ENCODE assay signal across 9 mouse cellular contexts in the genomic region with DNA sequence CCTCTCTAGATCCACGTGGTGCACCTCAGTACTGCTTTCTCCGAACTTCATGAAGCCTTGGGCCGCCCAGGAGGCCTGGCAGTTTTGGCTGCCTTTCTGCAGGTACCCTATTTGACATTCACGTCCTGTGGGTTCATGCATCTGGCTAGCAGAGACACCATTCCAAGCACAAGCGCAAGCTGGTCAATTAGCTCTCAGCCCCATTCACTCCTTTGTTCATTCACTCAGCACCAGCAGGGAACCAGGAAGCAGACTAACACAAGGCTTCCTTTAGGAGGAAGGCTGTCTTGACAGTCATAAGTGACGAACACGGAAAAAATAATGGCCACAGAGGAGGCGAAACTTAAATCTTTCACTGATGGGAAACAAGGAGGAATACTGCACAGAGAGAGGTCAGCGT. TPM values are rescaled to one million over a fixed set of nuclear protein-coding genes. Genes with fewer than 3 reads are reported as not detected.
A peak's percentile ranks its signal among the peaks of the same experiment; 100 is the strongest.
DNase-seq lines count a peak whose midpoint lies in the region; ATAC-seq and TF ChIP-seq lines count a peak whose summit lies in the region.
"Had no signal": no experiment of that assay in that cellular context is flagged by ENCODE, and none has a peak within 500 bp of the region (broad histone marks: within the 10 kb centered on the region; RNA-seq: fewer than 3 reads in every experiment).

No protein-coding gene starts in this region.

- no peak for ATAC-seq in liver, embryonic 12.5 days

- H3K27me3 ChIP-seq in liver, embryonic 12.5 days (replicated peaks) = peaks cover 12% of the 10 kb centered on the region; the same call in 1 of the 2 replicates

- TF ChIP-seq CTCF in layer of hippocampus, adult 2 months (conservative IDR thresholded peaks at IDR 0.05) = no peak

- WGBS in liver, embryonic 12.5 days (ENCODE audit: insufficient replicate concordance) = 27% methylated on average over 9 of the region's 9 CpGs

- H3K36me3 ChIP-seq in liver, embryonic 12.5 days = no peaks in the 10 kb centered on the region

- peak; percentile 45 for DNase-seq in embryo, embryonic 10 days (ENCODE audit: low spot score)
- DNase-seq in embryo, embryonic 9.5 days (ENCODE audit: extremely low spot score) = no peak
- peak; percentile 53 for DNase-seq in retina, postnatal 1 day
- no peak for DNase-seq in retina, embryonic 14.5 days (ENCODE audit: low spot score)
- DNase-seq in adrenal gland, adult (ENCODE audit: inconsistent age in 2 of 2, low spot score in 1 of 2) = no peak
- no peak for DNase-seq in layer of hippocampus, adult 2 months (ENCODE audit: low spot score in 2 of 2)
- DNase-seq in frontal cortex, postnatal 10 days (ENCODE audit: low spot score in 2 of 2) = no peak

- H3K27ac ChIP-seq in liver, embryonic 12.5 days = 0 out of 2 replicates have a peak overlapping the region, but pooled peaks have one; percentile 11
- no peak overlapping the region for H3K27ac ChIP-seq in layer of hippocampus, adult 2 months

- peak overlapping the region; percentile 60 for H3K4me3 ChIP-seq in liver, embryonic 12.5 days
- H3K4me3 ChIP-seq in layer of hippocampus, adult 2 months = no peak overlapping the region

- 0 out of 2 replicates have a peak overlapping the region, but pooled peaks have one; percentile 71 for H3K9ac ChIP-seq in liver, embryonic 12.5 days

- no peaks in the 10 kb centered on the region for H3K9me3 ChIP-seq in liver, embryonic 12.5 days (replicated peaks)

- H3K4me1 ChIP-seq in liver, embryonic 12.5 days = peaks cover 30% of the 10 kb centered on the region

- H3K4me2 ChIP-seq in liver, embryonic 12.5 days = peak overlapping the region; percentile 84

RNA-seq across cellular contexts. Expression of a gene that starts 2.3 kb away (rescaled TPM):
- polyA plus RNA-seq in liver, embryonic 12.5 days (2016; fragmentation: Nextera tagmentation; extraction: Ambion mirVana) = 1.2 and 1.3 TPM in 2 replicates
- total RNA-seq in layer of hippocampus, adult 2 months (2021) = not detected

RNA-seq across cellular contexts. Expression of a gene that starts 9.6 kb away (rescaled TPM):
- polyA plus RNA-seq in liver, embryonic 12.5 days (2016; fragmentation: Nextera tagmentation; extraction: Ambion mirVana) = 32.6 and 35.8 TPM in 2 replicates
- total RNA-seq in layer of hippocampus, adult 2 months (2021) = 1 to 10 TPM in 1 of 2 experiments, under 1 TPM in 1; 0.64 to 1.0 TPM

RNA-seq across cellular contexts. Expression of a gene that starts 14.5 kb away (rescaled TPM):
- 27.9 and 29.9 TPM in 2 replicates for polyA plus RNA-seq in liver, embryonic 12.5 days (2016; fragmentation: Nextera tagmentation; extraction: Ambion mirVana)
- 1 to 10 TPM; 5.4 to 6.1 TPM for total RNA-seq in layer of hippocampus, adult 2 months (2021)

RNA-seq across cellular contexts. Expression of a gene that starts 16.4 kb away (rescaled TPM):
- polyA plus RNA-seq in liver, embryonic 12.5 days (2016; fragmentation: Nextera tagmentation; extraction: Ambion mirVana) = 38.3 and 40.0 TPM in 2 replicates
- total RNA-seq in layer of hippocampus, adult 2 months (2021) = 10 to 100 TPM; 27.6 to 29.0 TPM

RNA-seq across cellular contexts. Expression of a gene that starts 25.6 kb away (rescaled TPM):
- not detected in 2 replicates for polyA plus RNA-seq in liver, embryonic 12.5 days (2016; fragmentation: Nextera tagmentation; extraction: Ambion mirVana)
- total RNA-seq in layer of hippocampus, adult 2 months (2021) = not detected
- total RNA-seq: hematopoietic stem cell, adult 5-6 weeks had no signal

Comparison
In these comparisons a context has a peak if more than half of its experiments do, and no peak if none do; other contexts are left out.
1. DNase-seq: peak in embryo, embryonic 10 days (single experiment) and retina, postnatal 1 day (single experiment); none in embryo, embryonic 9.5 days (single experiment), retina, embryonic 14.5 days (single experiment), adrenal gland, adult (0 of 2), layer of hippocampus, adult 2 months (0 of 2) and frontal cortex, postnatal 10 days (0 of 2).